Mouse (Mus musculus) bone marrow macrophage, adult 2 months (primary cell): Measurements from ENCODE around the gene Pde5a. TPM values are rescaled to one million over a fixed set of nuclear protein-coding genes. Genes with fewer than 3 reads are reported as not detected.

ENCODE experiments used
- H3K27ac ChIP-seq: 2 replicates; pipeline ENCODE4 v1.5.1; 2012; ENCODE audit warnings: low read depth, low read length; ENCODE audit not compliant: insufficient read depth
- H3K4me1 ChIP-seq: 2 replicates; pipeline ENCODE4 v1.6.1; 2012; ENCODE audit warnings: low read length; ENCODE audit not compliant: control insufficient read depth, insufficient read depth
- H3K4me3 ChIP-seq: 2 replicates; pipeline ENCODE4 v1.5.1; 2012; ENCODE audit warnings: mild to moderate bottlenecking, low read length, moderate library complexity; ENCODE audit not compliant: insufficient read depth
- CTCF ChIP-seq: IDR thresholded peaks from 2 replicates; pipeline ENCODE4 v1.5.1; 2012; ENCODE audit warnings: low read depth, mild to moderate bottlenecking, low read length, moderate library complexity
- POLR2A ChIP-seq: IDR thresholded peaks from 2 replicates; pipeline ENCODE4 v1.6.1; 2012; ENCODE audit warnings: mild to moderate bottlenecking, low read depth, low read length, borderline replicate concordance
- polyA plus RNA-seq: library from polyadenylated mRNA; stranded (reverse); fragments of >200 nt; gene quantifications from 2 replicates; pipeline ENCODE4 v1.2.4, GENCODE M21; 2012; ENCODE audit not compliant: missing spikeins, insufficient read depth, insufficient read length

Gene Pde5a
- polyA plus RNA-seq, 1 experiment, result 0.98 TPM

GRCm38 (mm10) chr3:122834519-122834918 lies 105.8 kb downstream of the Pde5a start:
- peaks cover 10% of the 10 kb centered on the region for H3K4me1 ChIP-seq
- no peak overlapping the region for H3K27ac ChIP-seq
- TF ChIP-seq POLR2A (no peak), CTCF (no peak)
- no peak overlapping the region for H3K4me3 ChIP-seq

GRCm38 (mm10) chr3:122835097-122835850 lies 106.5 kb downstream of the Pde5a start:
- H3K27ac ChIP-seq, result no peak overlapping the region
- no peak for TF ChIP-seq POLR2A

GRCm38 (mm10) chr3:122837639-122838038 lies 108.9 kb downstream of the Pde5a start:
- no peak overlapping the region for H3K4me3 ChIP-seq
- peaks cover 10% of the 10 kb centered on the region for H3K4me1 ChIP-seq
- TF ChIP-seq CTCF, result no peak
- TF ChIP-seq POLR2A, result no peak
- H3K27ac ChIP-seq, result no peak overlapping the region

More at GRCm38 (mm10) chr3:122835097-122835850, 106.5 kb downstream of the Pde5a start:
- Histone ChIP-seq H3K4me3 (no peak overlapping the region), H3K4me1 (peaks cover 10% of the 10 kb centered on the region)

- no peak overlapping the region for H3K27ac ChIP-seq
- TF ChIP-seq POLR2A (no peak), CTCF (no peak)
- no peak overlapping the region for H3K4me3 ChIP-seq
- no peaks in the 10 kb centered on the region for H3K4me1 ChIP-seq
These were observed 119.8 kb downstream of the Pde5a start for GRCm38 (mm10) chr3:122848410-122849034.

GRCm38 (mm10) chr3:122855149-122855548 lies 126.4 kb downstream of the Pde5a start:
- no peak overlapping the region for H3K27ac ChIP-seq
- H3K4me3 ChIP-seq, result no peak overlapping the region
- TF ChIP-seq CTCF, result no peak
- no peak for TF ChIP-seq POLR2A
- no peaks in the 10 kb centered on the region for H3K4me1 ChIP-seq

GRCm38 (mm10) chr3:122859829-122860228 lies 131.1 kb downstream of the Pde5a start:
- no peaks in the 10 kb centered on the region for H3K4me1 ChIP-seq
- H3K27ac ChIP-seq, result no peak overlapping the region
- TF ChIP-seq CTCF (no peak), POLR2A (no peak)
- no peak overlapping the region for H3K4me3 ChIP-seq

- no peak overlapping the region for H3K4me3 ChIP-seq
- TF ChIP-seq POLR2A, result no peak
- no peak for TF ChIP-seq CTCF
- no peak overlapping the region for H3K27ac ChIP-seq
- no peaks in the 10 kb centered on the region for H3K4me1 ChIP-seq
These were observed 132.1 kb downstream of the Pde5a start for GRCm38 (mm10) chr3:122860573-122861498.

GRCm38 (mm10) chr3:122865092-122865491 lies 136.3 kb downstream of the Pde5a start:
- H3K4me1 ChIP-seq, result no peaks in the 10 kb centered on the region
- no peak overlapping the region for H3K4me3 ChIP-seq
- H3K27ac ChIP-seq, result no peak overlapping the region
- TF ChIP-seq POLR2A (no peak), CTCF (no peak)

- TF ChIP-seq CTCF (no peak), POLR2A (no peak)
- no peaks in the 10 kb centered on the region for H3K4me1 ChIP-seq
- H3K27ac ChIP-seq, result no peak overlapping the region
- no peak overlapping the region for H3K4me3 ChIP-seq
These were observed 139.5 kb downstream of the Pde5a start for GRCm38 (mm10) chr3:122868270-122868669.

- TF ChIP-seq POLR2A (no peak), CTCF (no peak)
- no peak overlapping the region for H3K27ac ChIP-seq
- H3K4me3 ChIP-seq, result no peak overlapping the region
- H3K4me1 ChIP-seq, result no peaks in the 10 kb centered on the region
These were observed 142.8 kb downstream of the Pde5a start for GRCm38 (mm10) chr3:122871596-122871995.
